ENCODE assay signal across 7 mouse cellular contexts in genomic region chr5:110769272-110769671, GRCm38 (mm10). TPM values are rescaled to one million over a fixed set of nuclear protein-coding genes. Genes with fewer than 3 reads are reported as not detected.
DNase-seq lines count a peak whose midpoint lies in the region; ATAC-seq and TF ChIP-seq lines count a peak whose summit lies in the region.

No protein-coding gene starts in this region.

- 73% methylated on average over 4 of the region's 4 CpGs for WGBS in neural tube, embryonic 11.5 days
- WGBS in forebrain, embryonic 12.5 days, result 61% methylated on average over 4 of the region's 4 CpGs
- WGBS in stomach, postnatal 0 days, result 48% methylated on average over 4 of the region's 4 CpGs

- H3K4me1 ChIP-seq in neural tube, embryonic 11.5 days (ENCODE audit: control insufficient read depth, insufficient read depth, low read length), result peaks cover 4% of the 10 kb centered on the region; the same call in 1 of the 2 replicates
- peaks cover 14% of the 10 kb centered on the region for H3K4me1 ChIP-seq in forebrain, embryonic 12.5 days
- no peaks in the 10 kb centered on the region for H3K4me1 ChIP-seq in stomach, postnatal 0 days (replicated peaks; ENCODE audit: control insufficient read depth, insufficient read depth)

- no peak for ATAC-seq in neural tube, embryonic 11.5 days (ENCODE audit: insufficient read depth, low FRiP score, low TSS enrichment)
- no peak for ATAC-seq in forebrain, embryonic 12.5 days (ENCODE audit: low FRiP score)
- ATAC-seq in stomach, postnatal 0 days (ENCODE audit: low FRiP score, low TSS enrichment), result no peak

- TF ChIP-seq EP300 in stomach, postnatal 0 days (optimal IDR thresholded peaks at IDR 0.05), result no peak

- no peak overlapping the region for H3K27ac ChIP-seq in neural tube, embryonic 11.5 days (ENCODE audit: low read depth, low read length)
- H3K27ac ChIP-seq in forebrain, embryonic 12.5 days, result no peak overlapping the region
- H3K27ac ChIP-seq in stomach, postnatal 0 days (replicated peaks), result no peak overlapping the region

- no peak for DNase-seq in neural tube, embryonic 11.5 days (ENCODE audit: low spot score)
- no peak for DNase-seq in neural tube, embryonic 10.5 days (ENCODE audit: extremely low spot score, low spot score)
- peak; percentile 59 for DNase-seq in liver
- no peak for DNase-seq in stomach, postnatal 0 days (ENCODE audit: low spot score)
- DNase-seq in gastrocnemius, postnatal 36 days, result no peak
- no peak for DNase-seq in urinary bladder, postnatal 4 days (ENCODE audit: low spot score in 2 of 2)

- no peaks in the 10 kb centered on the region for H3K9me3 ChIP-seq in neural tube, embryonic 11.5 days (ENCODE audit: control insufficient read depth, low read length)
- H3K9me3 ChIP-seq in forebrain, embryonic 12.5 days, result no peaks in the 10 kb centered on the region
- H3K9me3 ChIP-seq in stomach, postnatal 0 days (ENCODE audit: control insufficient read depth, low read length), result no peaks in the 10 kb centered on the region

- peak overlapping the region; percentile 96 for H3K4me3 ChIP-seq in neural tube, embryonic 11.5 days (ENCODE audit: low read depth, low read length)
- H3K4me3 ChIP-seq in forebrain, embryonic 12.5 days (replicated peaks), result peak overlapping the region; percentile 74
- peak overlapping the region; percentile 97 for H3K4me3 ChIP-seq in stomach, postnatal 0 days (ENCODE audit: low read depth, low read length)

- no peak for TF ChIP-seq CTCF in stomach, postnatal 0 days (IDR thresholded peaks at IDR 0.05; ENCODE audit: low read depth)

- no peaks in the 10 kb centered on the region for H3K27me3 ChIP-seq in neural tube, embryonic 11.5 days (ENCODE audit: control insufficient read depth, insufficient read depth, low read length)
- no peaks in the 10 kb centered on the region for H3K27me3 ChIP-seq in forebrain, embryonic 12.5 days
- H3K27me3 ChIP-seq in stomach, postnatal 0 days (ENCODE audit: control insufficient read depth, insufficient read depth, low read length), result no peaks in the 10 kb centered on the region

- peak overlapping the region; percentile 76 for H3K4me2 ChIP-seq in neural tube, embryonic 11.5 days (ENCODE audit: low read depth)
- peak overlapping the region; percentile 86 for H3K4me2 ChIP-seq in forebrain, embryonic 12.5 days
- H3K4me2 ChIP-seq in stomach, postnatal 0 days (replicated peaks; ENCODE audit: low read depth), result peak overlapping the region; percentile 65

- intact Hi-C loops in gastrocnemius, postnatal 36 days (cut with DNase I), result no loop called here

- H3K9ac ChIP-seq in neural tube, embryonic 11.5 days (ENCODE audit: low read length), result peak overlapping the region; percentile 96
- peak overlapping the region; percentile 87 for H3K9ac ChIP-seq in forebrain, embryonic 12.5 days
- H3K9ac ChIP-seq in stomach, postnatal 0 days (ENCODE audit: low read length), result peak overlapping the region; percentile 94

- H3K36me3 ChIP-seq in neural tube, embryonic 11.5 days (ENCODE audit: control insufficient read depth, insufficient read depth, low read length), result peaks cover 2% of the 10 kb centered on the region
- peaks cover 13% of the 10 kb centered on the region for H3K36me3 ChIP-seq in forebrain, embryonic 12.5 days (replicated peaks)
- H3K36me3 ChIP-seq in stomach, postnatal 0 days (ENCODE audit: control insufficient read depth, insufficient read depth, low read length), result no peaks in the 10 kb centered on the region

RNA-seq across cellular contexts. Expression of gene Ep400, which starts 1.2 kb away (rescaled TPM):
- 50.4 and 50.9 TPM in 2 replicates for polyA plus RNA-seq in neural tube, embryonic 11.5 days (2014; fragmentation: Nextera tagmentation; extraction: Ambion mirVana)
- polyA plus RNA-seq in forebrain, embryonic 12.5 days (2016; fragmentation: Nextera tagmentation; extraction: Ambion mirVana), result 70.3 and 70.9 TPM in 2 replicates
- 11.4 and 12.2 TPM in 2 replicates for polyA plus RNA-seq in stomach, postnatal 0 days (2015; fragmentation: Nextera tagmentation; extraction: Ambion mirVana)
- 10 to 100 TPM; 21.4 TPM for total RNA-seq in gastrocnemius, postnatal 36 days (2021)

RNA-seq across cellular contexts. Expression of gene Pus1, which starts 11.2 kb away (rescaled TPM):
- 16.7 and 18.4 TPM in 2 replicates for polyA plus RNA-seq in neural tube, embryonic 11.5 days (2014; fragmentation: Nextera tagmentation; extraction: Ambion mirVana)
- polyA plus RNA-seq in forebrain, embryonic 12.5 days (2016; fragmentation: Nextera tagmentation; extraction: Ambion mirVana), result 28.8 and 30.1 TPM in 2 replicates
- 24.3 and 24.4 TPM in 2 replicates for polyA plus RNA-seq in stomach, postnatal 0 days (2015; fragmentation: Nextera tagmentation; extraction: Ambion mirVana)
- 1 to 10 TPM; 8.1 to 9.7 TPM for total RNA-seq in gastrocnemius, postnatal 36 days (2021)

RNA-seq across cellular contexts. Expression of gene Ulk1, which starts 40.6 kb away (rescaled TPM):
- polyA plus RNA-seq in neural tube, embryonic 11.5 days (2014; fragmentation: Nextera tagmentation; extraction: Ambion mirVana), result 41.7 and 46.9 TPM in 2 replicates
- polyA plus RNA-seq in forebrain, embryonic 12.5 days (2016; fragmentation: Nextera tagmentation; extraction: Ambion mirVana), result 33.8 and 34.2 TPM in 2 replicates
- polyA plus RNA-seq in stomach, postnatal 0 days (2015; fragmentation: Nextera tagmentation; extraction: Ambion mirVana), result 6.5 and 7.1 TPM in 2 replicates
- total RNA-seq in gastrocnemius, postnatal 36 days (2021), result 10 to 100 TPM; 46.3 to 49.4 TPM
